ENCODE assay signal across 11 mouse cellular contexts in the genomic region with DNA sequence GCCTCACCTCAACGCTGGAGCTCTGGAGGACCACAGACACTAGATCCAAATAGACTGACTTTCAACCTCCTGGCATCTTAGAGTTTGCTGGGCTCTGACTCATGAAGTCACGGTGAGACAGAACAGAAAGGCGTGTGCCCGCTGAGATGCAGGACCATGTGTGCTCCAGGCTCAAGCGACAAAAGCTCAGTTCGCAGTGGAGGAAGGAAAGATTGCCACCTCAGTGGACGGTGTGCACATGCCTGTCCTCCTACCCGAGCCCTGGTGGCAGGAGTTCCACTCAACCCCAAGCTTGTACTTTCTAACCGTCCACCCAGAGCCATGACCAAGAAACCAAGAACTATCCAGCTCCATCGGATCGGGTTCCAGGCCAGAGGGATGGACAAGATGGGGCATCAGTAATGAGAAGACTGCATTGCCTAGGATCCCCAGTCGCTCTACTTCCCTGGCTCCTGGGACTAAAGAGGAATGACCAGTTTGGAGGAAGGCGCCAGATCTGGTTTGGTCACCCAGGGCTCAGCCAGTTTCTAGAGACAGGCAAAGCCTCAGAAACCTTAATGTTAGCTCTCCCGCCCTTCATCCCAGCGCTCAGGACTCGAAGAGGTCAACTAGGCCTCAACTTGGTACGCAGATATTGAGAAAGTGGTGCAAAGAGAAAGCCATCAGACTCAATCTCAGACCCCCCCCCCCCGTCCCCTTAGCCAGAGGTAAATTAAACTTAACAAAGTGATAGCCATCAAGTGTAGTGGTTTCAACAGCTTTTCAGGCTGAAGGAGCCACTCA. TPM values are rescaled to one million over a fixed set of nuclear protein-coding genes. Genes with fewer than 3 reads are reported as not detected.
DNase-seq lines count a peak whose midpoint lies in the region; ATAC-seq and TF ChIP-seq lines count a peak whose summit lies in the region.
"Had no signal": no experiment of that assay in that cellular context is flagged by ENCODE, and none has a peak within 500 bp of the region (broad histone marks: within the 10 kb centered on the region; RNA-seq: fewer than 3 reads in every experiment).

No protein-coding gene starts in this region.

- DNase-seq in R1 (ENCODE audit: low read depth, low spot score) (peak; percentile 25), MN1 (ENCODE audit: low spot score) (no peak)
- DNase-seq in kidney, adult 2 months: no peak
- no peak for DNase-seq in cerebellum, adult 9-11 months
- DNase-seq: gastrocnemius, postnatal 14 days had no signal

- H3K27ac ChIP-seq in cortical plate, adult 2 months (ENCODE audit: insufficient read depth, low read length): peak overlapping the region; percentile 84
- H3K27ac ChIP-seq in hindbrain, embryonic 13.5 days: no peak overlapping the region
- 0 out of 2 replicates have a peak overlapping the region, but pooled peaks have one; percentile 27 for H3K27ac ChIP-seq in midbrain, embryonic 15.5 days
- no peak overlapping the region for H3K27ac ChIP-seq in kidney, adult 2 months (ENCODE audit: insufficient read depth, low read depth, low read length)
- H3K27ac ChIP-seq: heart, embryonic 15.5 days; lung, embryonic 15.5 days had no signal

- H3K4me2 ChIP-seq in hindbrain, embryonic 13.5 days: peak overlapping the region; percentile 9; the same call in 1 of the 2 replicates
- peak overlapping the region; percentile 14 for H3K4me2 ChIP-seq in midbrain, embryonic 15.5 days
- H3K4me2 ChIP-seq: heart, embryonic 15.5 days; lung, embryonic 15.5 days had no signal

- no peak overlapping the region for H3K9ac ChIP-seq in hindbrain, embryonic 13.5 days
- H3K9ac ChIP-seq in midbrain, embryonic 15.5 days: no peak overlapping the region
- H3K9ac ChIP-seq: heart, embryonic 15.5 days; lung, embryonic 15.5 days had no signal

- no peak for TF ChIP-seq POLR2A in cortical plate, adult 2 months (IDR thresholded peaks at IDR 0.05; ENCODE audit: extremely low read depth, insufficient read depth, low read length)
- TF ChIP-seq POLR2A in kidney, adult 2 months (IDR thresholded peaks at IDR 0.05; ENCODE audit: low read depth, low read length): no peak

- WGBS in hindbrain, embryonic 13.5 days: 11% methylated on average over 18 of the region's 18 CpGs
- 12% methylated on average over 18 of the region's 18 CpGs for WGBS in midbrain, embryonic 15.5 days
- WGBS in kidney, adult 2 months: 43% methylated on average over 18 of the region's 18 CpGs

- peaks cover 95% of the 10 kb centered on the region for H3K27me3 ChIP-seq in hindbrain, embryonic 13.5 days
- peaks cover 87% of the 10 kb centered on the region for H3K27me3 ChIP-seq in midbrain, embryonic 15.5 days (replicated peaks)
- peaks cover 10% of the 10 kb centered on the region; the same call in 1 of the 2 replicates for H3K27me3 ChIP-seq in kidney, adult 2 months (replicated peaks; ENCODE audit: control insufficient read depth, insufficient read depth, low read length)

- H3K4me3 ChIP-seq in cortical plate, adult 2 months (ENCODE audit: insufficient read depth, low read length): no peak overlapping the region
- H3K4me3 ChIP-seq in hindbrain, embryonic 13.5 days: no peak overlapping the region
- H3K4me3 ChIP-seq in midbrain, embryonic 15.5 days: no peak overlapping the region
- H3K4me3 ChIP-seq in kidney, adult 2 months (ENCODE audit: insufficient read depth, low read depth, low read length): no peak overlapping the region
- H3K4me3 ChIP-seq: heart, embryonic 15.5 days; lung, embryonic 15.5 days had no signal

- TF ChIP-seq CTCF in cortical plate, adult 2 months (IDR thresholded peaks at IDR 0.05; ENCODE audit: extremely low read depth, insufficient read depth, low read length): no peak
- no peak for TF ChIP-seq CTCF in kidney, adult 2 months (conservative IDR thresholded peaks at IDR 0.05; ENCODE audit: insufficient read depth, insufficient read length, low read depth, low read length)

- no peaks in the 10 kb centered on the region for H3K36me3 ChIP-seq in hindbrain, embryonic 13.5 days
- no peaks in the 10 kb centered on the region for H3K36me3 ChIP-seq in midbrain, embryonic 15.5 days (replicated peaks)
- no peaks in the 10 kb centered on the region for H3K36me3 ChIP-seq in kidney, adult 2 months (ENCODE audit: control insufficient read depth, insufficient read depth, low read length)
- H3K36me3 ChIP-seq: heart, embryonic 15.5 days; lung, embryonic 15.5 days had no signal

- no peaks in the 10 kb centered on the region for H3K4me1 ChIP-seq in cortical plate, adult 2 months (ENCODE audit: control insufficient read depth, insufficient read depth, low read length)
- H3K4me1 ChIP-seq in hindbrain, embryonic 13.5 days (replicated peaks): peaks cover 27% of the 10 kb centered on the region
- peaks cover 29% of the 10 kb centered on the region for H3K4me1 ChIP-seq in midbrain, embryonic 15.5 days
- no peaks in the 10 kb centered on the region for H3K4me1 ChIP-seq in kidney, adult 2 months (ENCODE audit: control insufficient read depth, insufficient read depth, low read length)

- no peak for ATAC-seq in hindbrain, embryonic 13.5 days (ENCODE audit: low FRiP score)
- ATAC-seq in midbrain, embryonic 15.5 days (replicated peaks): no peak
- ATAC-seq: activated CD4-positive, CD25-positive, alpha-beta regulatory T cell, adult 4 months had no signal

- H3K9me3 ChIP-seq in hindbrain, embryonic 13.5 days: no peaks in the 10 kb centered on the region
- no peaks in the 10 kb centered on the region for H3K9me3 ChIP-seq in midbrain, embryonic 15.5 days
- H3K9me3 ChIP-seq: heart, embryonic 15.5 days; lung, embryonic 15.5 days had no signal

RNA-seq across cellular contexts. Expression of gene Nkx2-2, which starts 11.9 kb away (rescaled TPM):
- 6.1 and 8.0 TPM in 2 replicates for polyA plus RNA-seq in cortical plate, adult 2 months (2012; rRNA removed)
- polyA plus RNA-seq in hindbrain, embryonic 13.5 days (2015; fragmentation: Nextera tagmentation; extraction: Ambion mirVana): 1.4 and 2.6 TPM in 2 replicates
- polyA plus RNA-seq in midbrain, embryonic 15.5 days (2015; fragmentation: Nextera tagmentation; extraction: Ambion mirVana): 6.3 and 9.4 TPM in 2 replicates
- not detected in 2 replicates for polyA plus RNA-seq in kidney, adult 2 months (2012; rRNA removed)
- polyA plus RNA-seq: activated CD4-positive, CD25-positive, alpha-beta regulatory T cell, adult 4 months; heart, embryonic 15.5 days; lung, embryonic 15.5 days had no signal

Comparison
In these comparisons a context has a peak if more than half of its experiments do, and no peak if none do; other contexts are left out.
1. H3K27ac ChIP-seq: peak in cortical plate, adult 2 months (single experiment) and midbrain, embryonic 15.5 days (single experiment); none in hindbrain, embryonic 13.5 days (single experiment) and kidney, adult 2 months (single experiment).